Mouse (Mus musculus) A20 (cell line): ENCODE results near the gene Plekhg3.

Source experiments
- DNase-seq: peaks from one replicate; pipeline ENCODE4 v3.0.0-alpha.2; 2011; ENCODE audit warnings: low read depth, low spot score

Plekhg3 gene

DNA sequence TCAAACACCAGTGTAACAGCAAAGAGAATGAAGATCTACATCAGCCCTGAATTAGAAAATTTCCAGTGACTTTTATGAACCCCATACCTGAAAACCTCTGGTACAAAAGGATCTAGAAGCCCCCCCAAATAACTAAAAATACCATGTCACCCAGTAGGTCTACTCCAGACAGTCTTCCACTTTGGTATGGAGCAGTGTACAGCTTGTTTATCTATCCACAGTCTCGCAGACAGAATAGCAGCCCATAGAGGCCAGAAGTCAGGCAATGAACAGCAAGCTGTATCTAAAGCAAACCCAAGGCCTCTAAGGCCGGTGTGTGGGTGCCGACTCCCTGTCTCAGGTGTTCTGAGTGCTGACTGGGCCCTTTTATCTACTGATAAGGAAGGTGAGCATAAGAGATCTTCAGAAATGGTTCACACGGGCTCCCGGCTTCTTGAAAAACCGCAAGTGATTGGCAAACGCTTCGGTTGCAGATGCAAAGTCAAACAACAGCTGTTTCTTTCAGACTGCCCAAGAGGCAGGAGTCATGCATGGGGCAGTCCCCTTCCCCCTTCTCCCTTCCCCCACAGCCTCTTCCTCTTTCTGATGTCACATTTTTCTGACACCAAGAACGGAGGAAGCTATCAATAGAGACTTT, 3.3 kb upstream of the Plekhg3 start:
- DNase-seq, result peak; percentile 89

- no peak for DNase-seq
Measured at GRCm38 (mm10) chr12:76528766-76529165, 1.9 kb upstream of the Plekhg3 start.

- DNase-seq, result peak; percentile 7
Measured at GRCm38 (mm10) chr12:76531986-76532925, 1.6 kb downstream of the Plekhg3 start.

DNA sequence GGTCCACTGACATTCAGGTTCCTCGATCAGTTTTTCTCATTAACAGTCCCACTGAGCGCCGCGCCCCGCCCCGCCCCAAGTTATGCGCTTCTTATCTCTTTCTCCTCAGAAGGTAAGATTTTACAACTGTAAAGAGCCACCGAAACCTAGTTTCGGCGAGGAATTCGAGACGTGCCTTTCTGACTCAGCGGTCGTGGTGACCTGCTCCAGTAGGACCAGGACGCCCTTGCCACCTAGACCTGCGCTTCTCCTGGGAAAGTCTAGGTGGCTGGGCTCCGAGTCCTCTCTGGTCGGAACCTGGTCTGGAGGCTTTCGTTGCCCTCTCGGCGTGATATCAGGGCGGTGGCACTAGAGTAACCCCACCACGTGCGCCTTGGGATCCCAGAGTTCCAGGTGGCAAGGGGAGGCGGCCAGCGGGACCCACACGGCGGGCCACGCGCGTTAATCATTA, 2.3 kb downstream of the Plekhg3 start:
- peak; percentile 77 for DNase-seq

- DNase-seq, result peak; percentile 81
Measured at GRCm38 (mm10) chr12:76533377-76534222, 2.9 kb downstream of the Plekhg3 start.

- DNase-seq, result peak; percentile 59
Measured at GRCm38 (mm10) chr12:76534233-76534632, 3.5 kb downstream of the Plekhg3 start.

DNA sequence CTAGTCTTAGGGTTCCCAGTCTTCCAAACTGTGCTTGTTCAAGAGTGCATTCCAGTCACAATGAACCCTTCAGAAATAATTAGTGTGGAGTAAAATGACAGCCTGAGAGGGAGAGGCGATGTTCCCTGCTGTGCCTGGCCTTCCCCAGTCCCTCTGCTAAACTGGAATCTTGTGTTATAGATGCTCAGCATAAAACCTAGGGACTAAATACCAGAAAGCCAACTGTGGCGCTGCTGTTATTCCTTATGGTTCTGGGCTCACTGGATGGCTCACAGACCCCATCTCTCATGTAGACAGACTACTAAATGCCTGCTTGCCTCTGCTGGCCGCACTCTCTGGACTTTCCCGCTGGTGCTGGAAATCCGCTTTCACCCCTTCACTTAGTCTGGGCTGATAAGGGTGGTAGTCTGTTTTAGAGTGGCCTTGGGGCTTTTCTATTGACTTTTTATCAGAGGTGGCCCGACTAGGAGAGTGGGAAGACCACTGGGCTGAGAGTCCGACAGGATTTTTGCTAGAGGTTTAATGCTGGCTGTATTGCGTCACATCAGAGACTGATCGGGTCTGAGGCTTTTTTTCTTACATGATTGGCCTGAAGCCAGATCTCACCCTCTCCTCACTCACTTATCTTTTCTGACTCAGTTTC, 4.1 kb downstream of the Plekhg3 start:
- no peak for DNase-seq

- DNase-seq, result peak; percentile 10
Measured at GRCm38 (mm10) chr12:76535471-76535900, 4.8 kb downstream of the Plekhg3 start.

GRCm38 (mm10) chr12:76536591-76537153, 6.0 kb downstream of the Plekhg3 start:
- DNase-seq, result peak; percentile 38

DNA sequence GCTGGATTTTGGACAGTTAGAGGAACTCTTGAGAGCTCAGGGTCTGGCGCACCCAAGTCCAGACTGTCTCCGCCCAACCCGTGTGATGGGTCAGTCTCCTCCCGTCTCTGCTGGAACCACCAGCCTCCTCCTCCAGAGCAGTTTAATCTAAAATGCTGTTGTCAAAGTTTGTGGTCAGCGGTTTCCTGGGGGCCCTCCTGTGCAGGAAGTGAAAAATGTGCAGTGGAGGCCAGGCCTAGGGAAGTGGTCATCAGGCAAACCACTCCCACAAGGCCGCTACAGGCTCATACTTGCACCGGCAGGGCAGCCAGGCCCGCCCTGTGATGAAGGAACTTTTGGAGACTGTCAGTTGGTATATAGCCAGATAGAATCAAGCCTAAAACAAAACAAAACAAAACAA, 6.7 kb downstream of the Plekhg3 start:
- peak; percentile 79 for DNase-seq

DNA sequence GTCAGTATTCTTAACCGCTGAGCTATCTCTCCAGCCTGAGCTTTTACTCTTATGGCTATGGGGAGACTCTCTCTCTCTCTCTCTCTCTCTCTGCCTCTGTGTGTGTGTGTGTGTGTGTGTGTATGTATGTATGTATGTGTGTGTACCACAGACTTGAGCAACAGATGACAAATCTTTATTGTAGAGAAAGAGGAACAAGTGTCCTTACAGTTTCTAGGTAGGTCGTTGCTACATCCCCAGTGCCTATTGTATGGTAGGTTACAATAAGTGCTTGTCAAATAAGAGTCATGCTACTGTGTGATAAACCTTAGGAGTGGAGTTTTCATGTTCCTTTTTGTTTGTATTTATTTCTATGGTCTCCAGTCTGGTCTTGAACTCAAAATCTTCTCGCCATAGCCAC, 9.5 kb downstream of the Plekhg3 start:
- DNase-seq, result no peak

DNA sequence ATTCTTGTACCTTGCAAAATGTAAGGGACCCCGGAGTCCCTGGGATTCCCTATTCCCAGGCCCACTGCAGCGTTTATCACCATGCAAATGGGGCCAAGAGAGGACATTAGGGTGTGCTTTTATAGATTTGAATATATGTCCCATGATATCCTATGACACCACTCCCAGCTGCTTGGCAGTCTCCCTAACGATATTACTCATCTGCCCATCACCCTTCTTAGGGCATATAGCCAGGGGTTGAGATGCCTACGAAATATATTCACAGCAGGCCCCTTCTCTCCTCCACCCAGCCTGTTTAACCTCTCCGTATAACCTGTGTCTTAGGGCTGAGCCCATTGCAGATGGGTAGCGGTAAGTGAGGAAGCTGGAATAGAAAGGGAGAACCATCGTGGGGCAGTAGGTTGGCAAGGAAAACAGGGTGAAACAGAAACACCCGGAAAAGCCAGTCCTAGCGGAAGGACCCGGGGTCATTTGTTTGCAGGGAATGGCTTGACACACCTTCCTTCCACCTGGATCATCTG, 10.1 kb downstream of the Plekhg3 start:
- no peak for DNase-seq

GRCm38 (mm10) chr12:76541475-76541874, 10.8 kb downstream of the Plekhg3 start:
- no peak for DNase-seq

GRCm38 (mm10) chr12:76541879-76542278, 11.2 kb downstream of the Plekhg3 start:
- DNase-seq, result no peak

- DNase-seq, result no peak
Measured at GRCm38 (mm10) chr12:76545786-76546370, 15.2 kb downstream of the Plekhg3 start.

DNA sequence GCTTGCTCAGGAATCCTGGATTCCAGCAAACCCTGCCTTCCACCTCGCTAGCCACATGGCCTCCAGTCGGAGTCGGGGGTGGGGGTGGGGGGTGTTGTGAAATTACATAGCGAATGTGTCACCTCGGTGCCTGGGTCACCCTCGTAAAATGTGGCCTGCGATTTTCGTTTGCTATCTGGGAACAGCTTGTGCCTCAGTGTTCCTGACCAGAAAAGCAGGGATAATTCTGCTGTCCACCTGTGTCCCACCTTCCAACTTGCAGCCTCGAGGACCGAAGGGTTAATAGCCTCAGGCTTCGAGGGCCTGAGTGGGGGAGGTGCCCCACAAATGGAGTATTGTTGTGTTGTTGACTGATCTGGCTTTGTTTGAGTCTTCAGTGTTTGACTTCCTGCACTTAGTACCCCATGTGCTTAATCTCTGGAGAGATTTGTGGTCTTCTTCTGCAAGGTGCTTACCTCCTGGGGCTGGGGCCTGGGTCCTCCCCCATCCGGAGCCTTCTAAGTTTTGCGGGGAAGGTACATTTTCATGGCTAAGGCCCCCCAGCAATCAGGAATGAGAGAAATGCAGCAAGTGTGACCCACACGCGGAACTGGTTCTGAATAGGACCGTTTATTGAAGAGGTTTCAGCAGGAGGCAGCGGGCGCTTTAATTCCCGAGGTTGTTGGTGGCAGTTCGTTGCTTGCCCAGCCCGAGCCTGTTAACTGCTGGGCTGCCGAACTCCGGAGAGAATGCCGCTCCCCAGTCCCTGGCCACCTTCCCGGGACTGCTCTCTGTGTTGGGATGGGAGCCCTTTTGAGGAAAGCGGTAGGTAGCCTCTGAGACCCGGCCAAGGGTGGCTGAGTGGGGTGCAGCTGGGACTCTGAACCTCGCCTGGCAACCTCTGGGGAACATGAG, 15.9 kb downstream of the Plekhg3 start:
- DNase-seq, result no peak

GRCm38 (mm10) chr12:76547409-76548081, 16.9 kb downstream of the Plekhg3 start:
- no peak for DNase-seq

- no peak for DNase-seq
Measured at GRCm38 (mm10) chr12:76548082-76548423, 17.4 kb downstream of the Plekhg3 start.

DNA sequence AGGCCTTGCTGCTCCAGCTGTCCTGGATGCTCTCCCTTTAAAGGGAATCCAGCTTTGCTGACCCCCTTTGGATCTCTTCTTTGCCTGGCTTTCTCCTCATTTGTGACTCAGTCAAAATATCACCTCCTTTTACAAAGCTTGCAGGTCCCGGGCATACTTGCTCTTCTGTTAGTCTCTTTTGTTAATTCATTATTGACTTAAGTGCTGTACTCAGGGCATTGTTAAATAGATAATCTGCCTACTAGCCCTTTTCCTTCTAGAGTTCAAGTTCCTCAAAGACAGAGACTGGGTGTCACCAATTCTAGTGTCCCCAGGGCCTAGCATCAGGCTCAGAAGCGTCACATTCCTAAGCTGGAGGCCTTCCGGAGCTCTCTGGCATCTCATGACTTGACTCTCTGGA, 18.5 kb downstream of the Plekhg3 start:
- DNase-seq, result no peak
